Mouse (Mus musculus) spleen, postnatal 36 days (tissue): ENCODE measurements around the gene Nfatc2ip.
"Not testable (repeated sequence)": the region's sequence is repeated elsewhere in the genome, so short reads cannot be mapped to it uniquely, and the experiment has no call there.

Experiments
- DNase-seq, 2 experiments: peaks; one replicate each; pipeline ENCODE4 v3.0.0; 2022; ENCODE audit warnings: low spot score in 2 of 2, mixed read lengths in 1 of 2

Nfatc2ip gene

DNA sequence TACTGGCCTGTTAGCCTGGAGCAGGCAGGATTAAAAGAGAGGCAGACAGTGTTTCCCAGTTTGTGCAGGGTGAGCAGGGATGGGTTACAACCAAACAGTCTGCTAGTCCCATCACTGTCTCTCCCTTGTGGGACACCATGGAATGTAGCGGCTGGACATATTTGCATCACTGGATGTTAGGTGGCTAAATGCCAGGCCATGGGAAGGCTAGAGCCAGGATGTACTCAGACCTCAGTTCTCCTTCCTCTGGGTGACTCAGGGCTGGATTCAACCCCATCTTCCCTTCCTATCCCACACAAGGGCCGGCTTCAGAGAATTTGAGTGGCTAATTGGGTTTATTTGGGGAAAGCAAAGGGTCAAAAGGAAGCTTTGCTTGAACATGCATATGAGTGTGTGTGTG lies 12.1 kb upstream of the Nfatc2ip start:
- no peak for DNase-seq

DNA sequence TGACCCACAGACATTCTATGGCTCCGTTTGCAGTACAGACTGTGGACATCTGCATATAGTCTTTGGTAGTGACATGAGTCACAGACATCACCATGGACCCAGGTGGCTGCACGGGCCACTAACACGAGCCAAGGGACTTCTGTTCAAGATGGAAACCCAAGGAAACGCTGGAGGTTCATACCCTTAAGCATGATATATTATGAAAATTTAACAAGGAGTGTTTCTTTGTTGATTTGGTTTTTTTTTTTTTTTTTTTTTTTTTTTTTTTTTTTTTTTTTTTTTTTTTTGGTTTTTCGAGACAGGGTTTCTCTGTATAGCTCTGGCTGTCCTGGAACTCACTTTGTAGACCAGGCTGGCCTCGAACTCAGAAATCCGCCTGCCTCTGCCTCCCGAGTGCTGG lies 6.0 kb upstream of the Nfatc2ip start:
- DNase-seq: not testable (repeated sequence)

DNA sequence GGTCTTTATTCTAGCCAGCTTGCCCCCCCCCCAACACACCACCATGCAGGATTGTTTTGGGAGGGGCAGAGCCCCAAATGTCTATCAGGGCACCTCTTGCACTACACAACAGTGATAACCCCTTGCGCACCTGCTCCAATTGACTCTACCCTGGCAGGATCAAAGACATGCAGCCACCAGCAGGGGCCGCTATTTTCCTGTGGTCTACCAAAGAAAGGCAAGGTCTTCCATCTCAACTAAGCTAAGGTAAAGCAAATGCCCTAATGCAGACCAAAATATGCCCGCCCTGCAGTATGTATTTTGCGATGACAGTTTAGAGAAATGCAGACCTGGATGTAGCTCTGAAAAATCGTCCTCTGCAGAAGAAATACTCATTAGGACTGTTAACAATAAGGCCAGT lies 3.0 kb upstream of the Nfatc2ip start:
- peak; percentile 83 to 88 for DNase-seq

DNA sequence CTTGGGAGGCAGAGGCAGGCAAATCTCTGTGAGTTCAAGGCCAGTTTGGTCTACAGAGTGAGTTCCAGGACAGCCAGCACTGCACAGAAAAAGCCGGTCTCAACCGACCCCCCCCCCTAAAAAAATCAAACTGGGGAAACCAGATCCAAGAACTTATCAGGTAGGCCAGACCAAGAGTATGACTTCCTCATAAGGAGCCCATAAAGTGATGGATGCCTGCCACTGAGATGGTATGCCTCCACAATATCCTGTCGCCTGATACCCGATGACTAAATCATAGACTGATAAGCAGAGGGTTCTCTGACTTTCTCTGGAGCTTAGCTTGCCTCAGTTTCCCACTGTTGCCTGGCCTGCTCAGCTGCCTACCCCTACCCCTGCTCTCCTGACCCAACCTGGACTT lies 1.3 kb upstream of the Nfatc2ip start:
- DNase-seq: no peak

DNA sequence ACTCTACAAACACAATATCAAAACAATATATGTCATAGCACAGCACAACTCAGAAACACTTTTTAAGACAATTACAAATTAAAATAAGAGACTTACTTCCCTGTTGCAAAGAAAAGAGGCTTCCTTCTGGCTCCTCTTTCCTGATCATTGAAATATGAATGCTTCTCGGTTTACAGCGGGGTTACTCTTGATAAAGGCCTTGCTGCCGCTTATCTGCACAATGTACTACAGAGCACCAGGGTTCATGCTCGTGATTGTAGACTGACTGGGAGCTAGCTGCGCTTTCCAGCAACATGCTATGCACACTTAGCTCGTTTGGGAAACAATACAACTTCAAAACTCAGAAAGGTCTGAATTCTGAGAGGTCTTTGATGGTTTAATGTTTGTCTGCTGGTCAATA lies 684 bp upstream of the Nfatc2ip start:
- DNase-seq: no peak

- DNase-seq: not testable (repeated sequence)
Observed at GRCm38 (mm10) chr7:126392086-126392884, 4.3 kb downstream of the Nfatc2ip start.

DNA sequence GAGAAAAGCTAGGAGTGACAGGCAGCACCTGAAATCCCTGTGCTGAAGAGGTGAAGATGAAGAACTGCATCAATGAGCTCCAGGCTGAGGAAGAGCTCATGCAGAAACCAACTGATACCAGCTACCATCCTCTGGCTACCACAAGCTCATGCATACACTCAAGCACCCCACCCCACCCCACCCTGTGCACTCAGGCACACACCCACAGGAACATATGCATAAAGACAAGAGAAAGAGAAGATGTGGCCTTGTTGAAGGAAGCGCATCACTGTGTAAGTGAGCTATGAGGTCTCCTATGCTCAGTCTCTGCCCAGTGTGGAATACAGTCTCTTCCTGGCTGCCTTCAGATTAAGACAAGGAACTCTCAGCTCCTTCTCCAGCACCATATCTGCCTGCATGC lies 8.4 kb downstream of the Nfatc2ip start:
- no peak for DNase-seq

GRCm38 (mm10) chr7:126383565-126383964 lies 13.0 kb downstream of the Nfatc2ip start:
- DNase-seq: no peak

- peak; percentile 93 to 95 for DNase-seq
Observed at GRCm38 (mm10) chr7:126377278-126378158, 19.0 kb downstream of the Nfatc2ip start, which contains the start of gene Spns1. Gene Spns1, minus strand, starts transcription at chr7:126377450.

- no peak for DNase-seq
Observed at GRCm38 (mm10) chr7:126376903-126377277, 19.6 kb downstream of the Nfatc2ip start.

GRCm38 (mm10) chr7:126375012-126375411 lies 21.5 kb downstream of the Nfatc2ip start:
- no peak for DNase-seq

DNA sequence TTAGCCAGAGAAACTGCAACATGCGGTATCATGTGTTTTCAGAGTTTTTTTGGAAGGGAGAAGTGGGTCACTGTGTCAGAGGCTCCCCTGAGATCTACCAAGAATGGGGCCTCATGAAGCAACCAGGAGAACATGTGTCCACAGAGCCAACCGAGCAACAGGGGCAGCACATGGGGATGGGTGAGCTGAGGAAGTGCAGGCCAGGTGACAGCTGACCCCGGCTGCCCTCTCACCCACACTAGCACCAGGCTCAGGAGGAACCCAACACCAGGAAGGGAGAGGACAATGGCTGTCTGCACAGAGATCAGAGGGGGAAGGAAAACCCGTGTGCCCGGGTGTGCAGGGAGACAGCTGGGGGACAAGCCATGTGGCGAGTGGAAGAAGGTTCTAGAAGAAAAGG lies 22.0 kb downstream of the Nfatc2ip start:
- DNase-seq: no peak

GRCm38 (mm10) chr7:126373007-126373406 lies 23.5 kb downstream of the Nfatc2ip start:
- no peak for DNase-seq

GRCm38 (mm10) chr7:126369393-126369792 lies 27.1 kb downstream of the Nfatc2ip start, which contains the start of gene Lat:
Gene Lat, minus strand, starts transcription at chr7:126369570.
- peak; percentile 82 to 84 for DNase-seq

- DNase-seq: no peak
Observed at GRCm38 (mm10) chr7:126368367-126368766, 28.2 kb downstream of the Nfatc2ip start.

- no peak for DNase-seq
Observed at GRCm38 (mm10) chr7:126367636-126368035, 28.9 kb downstream of the Nfatc2ip start.

DNA sequence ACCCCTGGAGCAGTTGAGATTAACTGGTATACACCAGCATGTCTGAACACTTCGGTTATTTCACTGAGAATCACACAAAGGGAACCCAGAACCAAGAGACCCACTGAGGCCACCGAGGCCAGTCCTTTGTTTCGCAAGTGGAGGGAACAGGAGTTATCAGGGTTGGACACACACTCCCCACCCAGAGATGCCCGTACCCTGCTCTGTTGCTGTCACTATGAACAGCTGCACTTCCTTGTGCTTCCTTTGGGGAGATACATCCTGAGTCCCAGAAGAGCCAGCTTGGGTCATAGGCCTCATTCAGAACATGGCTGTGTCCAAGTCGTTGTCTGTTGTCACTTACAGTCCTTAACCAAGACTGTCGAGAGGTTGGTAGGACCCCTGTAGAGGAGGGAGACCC lies 33.5 kb downstream of the Nfatc2ip start:
- no peak for DNase-seq

GRCm38 (mm10) chr7:126359049-126359448 lies 37.5 kb downstream of the Nfatc2ip start:
- no peak for DNase-seq

GRCm38 (mm10) chr7:126358413-126358812 lies 38.1 kb downstream of the Nfatc2ip start:
- DNase-seq: no peak

DNA sequence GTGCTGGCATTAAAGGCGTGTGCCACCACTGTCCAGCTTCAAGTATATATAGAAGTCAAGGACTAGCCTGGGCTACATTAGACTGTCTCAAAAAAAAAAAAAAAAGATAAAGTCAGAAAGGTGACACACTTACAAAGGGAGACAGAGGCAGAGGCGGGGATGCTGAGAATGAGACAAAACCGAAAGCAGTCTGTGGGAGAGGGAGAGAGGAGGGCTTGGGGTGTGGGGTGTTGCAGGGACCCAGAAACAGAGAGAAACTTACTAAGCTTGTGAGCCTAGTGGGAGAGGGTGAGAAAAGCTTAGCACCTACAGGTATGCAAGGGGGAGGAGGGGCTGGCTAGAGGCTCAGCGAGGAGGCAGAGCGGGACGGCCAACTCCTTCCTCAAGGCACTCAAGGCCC lies 38.7 kb downstream of the Nfatc2ip start:
- DNase-seq: no peak

- DNase-seq: no peak
Observed at GRCm38 (mm10) chr7:126356793-126357591, 39.5 kb downstream of the Nfatc2ip start.
